Mouse (Mus musculus) olfactory bulb, adult 2 months (tissue): Measurements from ENCODE around the gene Ptk7.

Experiments
- CTCF ChIP-seq: fragments of 200-500 bp; IDR thresholded peaks from 2 replicates; pipeline ENCODE4 v1.5.1; 2012; ENCODE audit warnings: low read depth, mild to moderate bottlenecking, low read length, moderate library complexity; ENCODE audit not compliant: insufficient read depth
- POLR2A ChIP-seq: fragments of 200-500 bp; IDR thresholded peaks from 2 replicates; pipeline ENCODE4 v1.6.1; 2012; ENCODE audit warnings: mild to moderate bottlenecking, low read depth, low read length, moderate library complexity; ENCODE audit not compliant: insufficient read depth

GRCm38 (mm10) chr17:46636831-46637523 lies 7.7 kb upstream of the Ptk7 start:
- TF ChIP-seq CTCF (no peak), POLR2A (no peak)
